Mouse (Mus musculus) 3T3-L1 (cell line): Measurements from ENCODE around the gene Timm8a2.

ENCODE experiments used
- DNase-seq: peaks from one replicate; pipeline ENCODE4 v3.0.0-alpha.2; 2015; ENCODE audit warnings: low read depth, low spot score

Timm8a2 gene

DNA sequence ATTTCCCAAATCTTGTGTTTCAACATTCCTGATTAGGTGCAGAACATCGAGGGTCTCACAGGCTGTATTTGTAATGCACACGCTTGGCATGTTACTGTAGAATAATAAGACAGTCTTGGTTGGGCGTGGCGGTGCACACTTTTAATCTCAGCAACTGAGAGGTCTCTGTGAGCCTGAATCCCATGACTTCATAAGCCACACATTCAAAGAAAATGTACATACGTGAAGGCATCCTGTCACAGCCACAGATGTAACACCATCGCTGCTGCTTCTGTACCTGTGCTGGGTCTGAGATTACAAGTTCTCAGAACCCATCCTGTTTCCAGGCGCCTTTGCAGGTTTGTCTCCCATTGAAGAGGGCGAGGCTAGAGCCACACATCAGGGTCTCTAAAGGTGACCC, 22.7 kb upstream of the Timm8a2 start:
- no peak for DNase-seq

- DNase-seq = no peak
These were observed 22.3 kb upstream of the Timm8a2 start for GRCm38 (mm10) chr14:122012193-122012592.

- no peak for DNase-seq
These were observed 21.7 kb upstream of the Timm8a2 start for GRCm38 (mm10) chr14:122012814-122013213.

DNA sequence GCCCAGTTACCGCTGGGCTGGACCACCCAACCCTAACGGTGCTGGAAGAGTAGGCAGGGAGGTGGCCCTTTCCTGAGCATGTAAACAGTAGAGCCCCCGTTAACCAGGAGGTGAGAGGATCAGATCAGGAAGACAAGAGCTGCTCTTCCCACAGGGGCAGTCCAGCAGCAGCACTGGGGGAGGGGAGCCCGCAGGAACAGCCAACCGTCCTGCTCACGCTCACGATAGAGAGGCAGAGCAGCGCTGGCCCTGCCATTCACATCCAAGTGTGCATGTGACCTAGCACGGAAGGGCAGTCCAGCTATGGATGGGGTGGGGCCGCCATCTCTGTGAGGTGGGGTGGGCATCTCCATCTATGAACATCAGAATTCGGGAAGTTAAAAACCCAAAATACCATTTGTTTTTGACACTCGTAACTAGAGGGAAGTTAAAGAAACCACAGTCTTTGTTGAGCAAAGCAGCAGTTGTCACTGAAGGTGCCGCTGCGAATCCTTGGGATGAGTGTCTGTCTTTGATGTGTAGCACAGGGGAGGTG, 21.0 kb upstream of the Timm8a2 start:
- no peak for DNase-seq

- no peak for DNase-seq
These were observed 16.5 kb upstream of the Timm8a2 start for GRCm38 (mm10) chr14:122017958-122018357.

DNA sequence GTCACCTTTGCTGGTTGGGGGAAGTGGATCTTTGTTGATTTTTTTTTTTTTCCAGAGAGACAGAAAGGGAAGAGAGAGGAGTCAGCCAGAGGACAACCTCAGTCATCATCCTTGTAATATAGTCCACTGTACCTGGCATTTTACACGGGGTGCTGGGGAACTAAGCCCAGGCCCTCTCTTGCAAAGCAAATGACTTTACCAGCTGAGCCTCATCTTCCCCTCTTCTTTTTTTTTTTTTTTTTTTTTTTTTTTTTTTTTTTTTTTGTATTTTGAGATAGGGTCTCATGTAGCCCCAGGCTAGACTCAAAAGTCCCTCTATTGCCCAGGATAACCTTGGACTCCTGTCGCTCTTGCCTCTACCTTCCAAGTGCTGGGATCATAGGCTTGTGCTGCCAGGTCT, 15.1 kb upstream of the Timm8a2 start:
- DNase-seq = no peak

GRCm38 (mm10) chr14:122020567-122020966, 13.9 kb upstream of the Timm8a2 start:
- no peak for DNase-seq

GRCm38 (mm10) chr14:122023054-122023453, 11.4 kb upstream of the Timm8a2 start:
- DNase-seq = no peak

GRCm38 (mm10) chr14:122023928-122024327, 10.5 kb upstream of the Timm8a2 start:
- DNase-seq = no peak

- DNase-seq = no peak
These were observed 5.3 kb upstream of the Timm8a2 start for GRCm38 (mm10) chr14:122028926-122029745.

GRCm38 (mm10) chr14:122029851-122030250, 4.6 kb upstream of the Timm8a2 start:
- DNase-seq = no peak

GRCm38 (mm10) chr14:122032045-122032444, 2.4 kb upstream of the Timm8a2 start:
- no peak for DNase-seq

- DNase-seq = no peak
These were observed 707 bp downstream of the Timm8a2 start for GRCm38 (mm10) chr14:122035181-122035580.

- DNase-seq = no peak
These were observed 1.4 kb downstream of the Timm8a2 start for GRCm38 (mm10) chr14:122035860-122036259.

GRCm38 (mm10) chr14:122038874-122039647, 4.6 kb downstream of the Timm8a2 start:
- no peak for DNase-seq

GRCm38 (mm10) chr14:122041413-122041825, 6.9 kb downstream of the Timm8a2 start:
- no peak for DNase-seq

DNA sequence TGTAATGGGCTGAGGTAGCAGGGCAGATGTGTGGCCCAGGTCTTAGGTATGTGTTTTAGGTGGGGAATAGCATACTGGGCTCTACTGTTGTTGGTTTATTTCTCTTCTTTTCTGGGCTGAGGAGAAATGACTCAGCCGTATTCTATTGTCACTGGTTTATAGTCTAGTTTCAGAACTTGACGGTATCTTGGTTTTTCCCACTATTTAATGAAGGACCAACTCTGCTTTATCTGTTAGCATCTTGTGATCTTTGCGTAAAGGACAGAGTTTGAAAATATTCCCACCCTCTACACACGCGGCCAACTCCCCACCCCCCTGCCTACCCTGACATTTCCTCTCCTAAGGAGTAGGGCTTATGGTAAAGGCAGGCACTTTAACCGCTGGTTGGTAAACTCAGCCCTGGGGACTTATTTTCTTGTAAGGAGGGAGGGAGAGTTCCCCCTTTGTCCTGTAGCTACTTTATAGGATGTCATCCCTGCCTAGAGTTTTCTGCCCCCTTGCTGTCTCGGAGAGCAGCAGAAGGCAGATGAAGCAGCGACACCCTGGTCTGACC, 7.7 kb downstream of the Timm8a2 start:
- DNase-seq = no peak

- DNase-seq = no peak
These were observed 13.3 kb downstream of the Timm8a2 start for GRCm38 (mm10) chr14:122047784-122048183.

DNA sequence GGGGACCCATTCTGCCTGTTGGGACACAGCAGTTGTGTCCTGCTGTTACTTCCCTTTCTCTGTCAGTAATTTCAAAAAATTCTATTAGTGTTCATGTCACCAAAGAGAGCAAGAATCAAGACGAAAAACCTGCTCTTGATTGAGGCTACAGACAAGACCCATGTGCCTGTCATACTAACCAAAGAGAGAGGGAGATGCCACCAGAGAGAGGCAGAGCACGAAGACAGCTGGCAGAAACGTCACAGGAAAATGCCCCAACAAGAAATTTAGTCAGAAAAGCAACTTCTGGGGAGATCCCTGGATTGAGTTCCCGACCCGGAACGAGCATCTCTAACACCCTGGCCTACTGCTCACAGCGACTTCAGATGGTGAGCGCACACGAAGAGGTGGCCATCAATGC, 14.3 kb downstream of the Timm8a2 start:
- no peak for DNase-seq

DNA sequence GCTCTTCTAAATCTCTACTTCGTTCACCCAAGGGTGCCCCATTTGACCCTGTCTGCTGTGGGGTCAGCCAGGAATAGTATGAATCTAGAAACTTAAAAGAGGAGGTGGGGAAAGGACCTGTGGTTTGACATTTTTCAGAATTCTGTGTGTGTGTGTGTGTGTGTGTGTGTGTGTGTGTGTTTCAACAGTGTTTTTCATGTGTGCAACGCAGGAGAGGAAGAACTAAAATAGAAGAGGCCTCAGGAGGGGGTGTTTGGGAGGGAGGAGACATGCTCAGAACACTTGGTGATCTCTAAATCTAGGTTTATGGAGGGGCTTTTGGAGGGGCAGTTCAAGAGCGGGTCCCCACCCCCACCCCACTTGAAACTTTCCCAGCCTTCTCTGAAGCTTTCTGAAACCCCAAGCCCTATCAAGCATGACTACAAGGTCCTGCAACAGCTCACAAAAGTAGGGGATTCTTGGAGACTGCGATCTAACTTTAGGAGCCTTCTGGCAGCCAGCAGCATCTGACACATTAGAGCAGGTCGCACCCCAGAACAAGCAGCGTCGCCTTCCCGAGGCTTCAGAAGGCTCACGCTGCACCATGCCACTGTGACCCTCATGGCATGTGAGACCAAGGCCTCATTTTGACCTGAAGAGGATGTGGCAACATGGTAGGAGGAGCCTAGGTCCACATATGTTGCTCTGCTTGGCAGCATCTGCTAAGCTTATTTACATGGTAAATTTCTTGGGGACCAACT, 18.6 kb downstream of the Timm8a2 start:
- no peak for DNase-seq

DNA sequence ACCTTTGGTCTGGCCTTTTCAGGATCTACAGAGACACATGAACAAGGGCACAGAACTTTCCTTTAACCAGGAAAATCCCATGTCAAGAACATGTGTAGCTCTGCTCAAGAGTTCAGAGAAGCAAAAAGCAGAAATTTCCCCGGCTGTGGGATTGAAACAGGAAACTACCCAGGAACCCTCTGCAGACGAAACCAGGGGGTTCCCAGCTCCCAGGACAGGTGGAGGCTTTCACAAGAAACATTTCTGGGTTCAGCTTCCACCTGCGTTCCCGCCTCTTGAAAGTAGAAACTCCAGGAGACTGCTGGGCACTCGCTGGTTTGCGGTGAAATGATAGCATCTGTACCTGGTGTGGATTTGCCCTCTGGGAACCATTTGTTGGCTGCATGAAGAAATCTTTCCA, 22.4 kb downstream of the Timm8a2 start:
- DNase-seq = no peak

DNA sequence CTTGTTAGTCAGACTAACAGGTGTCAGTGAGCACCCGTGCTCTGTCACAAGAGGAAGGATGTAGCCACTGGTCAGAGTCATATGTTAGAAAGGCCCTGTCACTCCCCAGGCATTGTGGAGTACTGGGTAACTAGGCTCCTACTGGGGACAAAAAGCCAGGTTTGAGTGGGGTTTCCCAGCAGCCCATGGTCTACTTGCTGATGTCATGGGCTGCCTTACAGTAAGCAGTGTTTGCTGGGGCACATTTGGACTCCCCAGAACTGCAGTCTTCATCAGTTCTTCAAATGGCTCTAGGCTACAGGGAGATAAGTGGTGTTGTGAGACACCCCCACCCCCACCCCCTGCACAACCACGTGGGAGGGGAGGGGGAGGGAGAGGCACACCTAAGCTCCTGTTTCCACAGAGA, 23.5 kb downstream of the Timm8a2 start:
- DNase-seq = no peak
